Mouse (Mus musculus) midbrain, embryonic 14.5 days (tissue): ENCODE measurements at regions not wholly inside any gene's neighbourhood (a gene's known extent, or its start where the extent isn't known, plus 50 kb on each side); places are given as distances from the start of the nearest gene placed in this dataset.
A peak's percentile ranks its signal among the peaks of the same experiment; 100 is the strongest.
"Not testable (repeated sequence)": the region's sequence is repeated elsewhere in the genome, so short reads cannot be mapped to it uniquely, and the experiment has no call there.

ENCODE experiments used
- ATAC-seq: fragments of 200-750 bp; cut with Nextera tagmentation; 2 replicates; pipeline ENCODE4 v1.8.0; 2017; ENCODE audit warnings: moderate number of reproducible peaks, moderate library complexity; ENCODE audit not compliant: low FRiP score, low TSS enrichment
- DNase-seq: peaks from one replicate; pipeline ENCODE4 v3.0.0-alpha.2; 2015
- H3K27ac ChIP-seq: fragments of 300-500 bp; sonication (generic); replicated peaks from 2 replicates; pipeline ENCODE4 v1.5.1; 2014; ENCODE audit warnings: mild to moderate bottlenecking, low read depth, low read length, moderate library complexity
- H3K27me3 ChIP-seq: fragments of 300-500 bp; sonication (generic); 2 replicates; pipeline ENCODE4 v1.6.1; 2014; ENCODE audit warnings: low read length, control low read depth, mixed read lengths; ENCODE audit not compliant: control insufficient read depth, insufficient read depth
- H3K36me3 ChIP-seq: fragments of 300-500 bp; sonication (generic); 2 replicates; pipeline ENCODE4 v1.6.1; 2014; ENCODE audit warnings: low read length, control low read depth; ENCODE audit not compliant: control insufficient read depth, insufficient read depth
- H3K4me1 ChIP-seq: fragments of 300-500 bp; sonication (generic); 2 replicates; pipeline ENCODE4 v1.6.1; 2014; ENCODE audit warnings: mild to moderate bottlenecking, antibody characterized with exemption, low read length, control low read depth; ENCODE audit not compliant: control insufficient read depth, insufficient read depth
- H3K4me2 ChIP-seq: fragments of 300-500 bp; sonication (generic); 2 replicates; pipeline ENCODE4 v1.6.1; 2014; ENCODE audit warnings: mild to moderate bottlenecking, low read length, moderate library complexity
- H3K4me3 ChIP-seq: fragments of 300-500 bp; sonication (generic); replicated peaks from 2 replicates; pipeline ENCODE4 v1.5.1; 2014; ENCODE audit warnings: low read depth, low read length
- H3K9ac ChIP-seq: fragments of 300-500 bp; sonication (generic); replicated peaks from 2 replicates; pipeline ENCODE4 v1.6.1; 2014; ENCODE audit warnings: mild to moderate bottlenecking, low read length, moderate library complexity
- H3K9me3 ChIP-seq: fragments of 300-500 bp; sonication (generic); 2 replicates; pipeline ENCODE4 v1.6.1; 2016; ENCODE audit warnings: low read length, control low read depth, mixed read lengths; ENCODE audit not compliant: control insufficient read depth
- WGBS: fragments of 180-500 bp; shearing (Covaris S2); extraction: QIAGEN DNeasy Blood & Tissue Kit; methylation state at CpG from one replicate; pipeline ENCODE4 v1.1.7; 2014; 5-methylcytosine and 5-hydroxymethylcytosine counted together

DNA sequence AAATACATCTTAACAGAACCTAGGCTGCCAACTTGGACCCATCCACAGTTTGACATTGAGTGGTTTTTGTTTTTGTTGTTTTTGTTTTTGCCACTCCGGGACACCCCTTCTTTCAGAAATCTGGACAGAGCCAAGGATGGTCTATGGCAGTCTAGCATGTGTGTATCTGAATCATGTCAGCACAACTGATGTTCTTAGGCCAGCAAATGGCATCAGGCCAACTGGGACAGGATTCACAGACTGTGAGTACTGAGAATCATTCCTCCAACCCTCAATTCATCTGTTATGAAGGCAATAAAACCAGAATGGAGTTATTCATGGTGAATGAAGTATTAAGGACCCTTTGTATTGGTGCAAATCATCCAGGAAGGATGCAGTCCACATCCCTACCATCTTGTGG is 1372.5 kb upstream of the Rag2 start:
- H3K4me3 ChIP-seq, result no peak overlapping the region
- no peaks in the 10 kb centered on the region for H3K9me3 ChIP-seq
- H3K27ac ChIP-seq, result no peak overlapping the region
- H3K36me3 ChIP-seq, result no peaks in the 10 kb centered on the region
- ATAC-seq, result no peak
- no peaks in the 10 kb centered on the region for H3K4me1 ChIP-seq
- H3K9ac ChIP-seq, result no peak overlapping the region
- H3K4me2 ChIP-seq, result no peak overlapping the region
- DNase-seq, result no peak
- WGBS, result 95% methylated on average over 1 of the region's 1 CpGs
- H3K27me3 ChIP-seq, result no peaks in the 10 kb centered on the region

DNA sequence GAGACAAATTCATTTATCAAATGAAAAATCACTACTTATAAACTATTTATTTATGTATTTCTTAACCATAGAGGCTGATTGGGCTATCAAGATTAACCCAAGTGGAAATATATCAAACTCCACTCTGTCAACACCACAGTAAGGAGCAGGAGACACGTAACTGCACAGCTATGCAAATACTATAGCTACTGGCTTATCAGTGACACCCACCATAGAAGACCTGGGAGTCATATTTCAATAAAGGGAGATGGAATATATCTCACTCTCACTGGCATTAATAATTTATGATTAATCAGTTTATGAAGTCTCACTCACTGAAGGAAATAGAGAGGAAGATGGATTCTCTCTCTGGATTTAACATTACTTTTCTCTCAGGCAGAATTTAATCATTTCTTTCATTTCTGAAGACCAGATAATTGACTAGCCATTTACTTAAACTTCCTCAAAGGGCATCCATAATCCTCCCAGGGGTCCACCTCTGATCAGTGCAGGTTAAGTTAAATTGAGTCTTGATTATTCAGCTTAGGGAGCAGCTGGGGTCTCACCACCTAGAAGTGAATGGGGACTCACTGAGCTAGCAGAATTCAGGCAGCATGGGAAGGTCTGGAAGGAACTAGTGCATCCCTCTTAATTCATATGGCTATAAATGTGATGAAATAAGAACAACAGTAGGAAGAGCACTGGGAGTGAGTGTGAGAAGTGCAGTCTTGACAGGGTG is 1365.2 kb upstream of the Rag2 start:
- no peaks in the 10 kb centered on the region for H3K4me1 ChIP-seq
- 59% methylated on average over 1 of the region's 1 CpGs for WGBS
- no peak overlapping the region for H3K4me2 ChIP-seq
- H3K9ac ChIP-seq, result no peak overlapping the region
- peak; percentile 35 for DNase-seq
- no peaks in the 10 kb centered on the region for H3K9me3 ChIP-seq
- H3K27ac ChIP-seq, result no peak overlapping the region
- H3K27me3 ChIP-seq, result no peaks in the 10 kb centered on the region
- ATAC-seq, result peak; percentile 27; the same call in 1 of the 2 replicates
- H3K36me3 ChIP-seq, result no peaks in the 10 kb centered on the region
- no peak overlapping the region for H3K4me3 ChIP-seq

DNA sequence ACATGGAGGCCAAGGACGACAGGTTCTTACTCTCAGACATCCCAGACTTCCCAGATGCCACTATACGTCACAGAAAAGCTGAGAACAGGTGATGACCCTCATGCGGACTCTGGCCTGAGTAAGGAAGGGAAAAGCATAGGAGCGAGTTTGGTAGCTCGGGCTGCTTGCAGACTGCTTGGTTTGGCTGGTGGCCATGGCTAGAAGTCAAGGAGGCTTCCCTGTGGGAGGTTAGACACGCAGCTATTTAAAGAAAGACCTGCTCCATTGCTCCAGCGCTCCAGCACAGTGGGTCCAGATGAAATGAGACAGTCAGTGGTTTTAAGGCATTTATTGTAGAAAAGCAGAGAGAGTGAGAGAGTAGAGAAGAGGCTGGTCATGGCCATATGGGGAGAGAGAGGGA is 1318.0 kb upstream of the Rag2 start:
- H3K9ac ChIP-seq, result no peak overlapping the region
- 83% methylated on average over 7 of the region's 7 CpGs for WGBS
- H3K36me3 ChIP-seq, result no peaks in the 10 kb centered on the region
- no peaks in the 10 kb centered on the region for H3K9me3 ChIP-seq
- no peaks in the 10 kb centered on the region for H3K27me3 ChIP-seq
- ATAC-seq, result no peak
- H3K27ac ChIP-seq, result no peak overlapping the region
- H3K4me3 ChIP-seq, result no peak overlapping the region
- H3K4me1 ChIP-seq, result no peaks in the 10 kb centered on the region
- DNase-seq, result no peak
- no peak overlapping the region for H3K4me2 ChIP-seq

DNA sequence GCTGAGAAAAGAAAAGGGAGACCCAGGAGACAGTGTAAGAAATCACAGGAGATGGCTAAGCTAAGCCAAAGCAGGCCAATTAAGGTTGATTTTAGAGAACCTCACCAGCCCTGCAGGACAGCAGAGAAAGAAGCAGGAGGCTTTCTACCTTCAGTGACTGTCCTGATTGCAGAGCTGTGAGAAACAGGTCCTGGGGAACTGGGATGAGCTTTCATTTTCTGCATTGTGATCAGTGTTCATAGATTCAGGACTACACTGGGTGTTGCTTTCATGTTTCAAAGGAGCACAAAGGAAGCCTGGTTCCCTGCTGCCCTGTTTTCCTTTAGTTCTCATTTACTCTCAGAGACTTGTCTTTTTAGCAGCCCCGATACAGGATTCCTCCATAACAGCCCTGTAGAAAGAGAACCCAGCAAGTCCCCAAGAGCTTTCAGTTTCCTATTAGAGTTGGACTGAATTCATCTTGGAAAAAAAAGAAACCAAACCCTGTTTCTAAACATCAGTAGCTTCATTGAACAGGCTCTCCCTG is 1311.7 kb upstream of the Rag2 start:
- DNase-seq (peak; percentile 21), ATAC-seq (no peak)
- 13% methylated on average over 1 of the region's 1 CpGs for WGBS
- no peak overlapping the region for H3K4me3 ChIP-seq
- no peaks in the 10 kb centered on the region for H3K9me3 ChIP-seq
- no peaks in the 10 kb centered on the region for H3K27me3 ChIP-seq
- H3K27ac ChIP-seq, result 0 out of 2 replicates have a peak overlapping the region, but pooled peaks have one; percentile 45
- H3K4me2 ChIP-seq, result no peak overlapping the region
- H3K9ac ChIP-seq, result no peak overlapping the region
- H3K4me1 ChIP-seq, result no peaks in the 10 kb centered on the region
- H3K36me3 ChIP-seq, result no peaks in the 10 kb centered on the region

DNA sequence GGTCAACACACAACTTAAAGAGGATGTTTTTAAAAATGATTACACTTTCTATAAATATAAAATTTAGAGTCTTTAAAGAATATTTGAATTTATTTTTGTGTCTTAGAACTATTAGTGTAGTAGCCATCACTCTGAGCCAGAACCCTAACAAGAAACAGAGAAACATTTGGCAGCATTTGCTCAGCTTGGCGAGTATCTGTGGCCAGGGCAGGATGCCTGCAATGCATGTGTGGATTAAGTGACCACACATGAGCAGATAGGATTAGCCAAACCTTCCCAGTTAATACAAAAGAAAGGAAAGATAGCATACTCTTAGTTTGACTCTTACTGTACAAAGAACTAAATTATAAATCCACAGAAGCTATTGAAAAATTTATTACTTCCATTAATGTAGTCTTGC is 1304.1 kb upstream of the Rag2 start:
- no peaks in the 10 kb centered on the region for H3K27me3 ChIP-seq
- WGBS, result 60% methylated on average over 1 of the region's 1 CpGs
- no peak overlapping the region for H3K4me3 ChIP-seq
- no peaks in the 10 kb centered on the region for H3K4me1 ChIP-seq
- no peak for ATAC-seq
- H3K9me3 ChIP-seq, result no peaks in the 10 kb centered on the region
- no peak overlapping the region for H3K27ac ChIP-seq
- no peak overlapping the region for H3K4me2 ChIP-seq
- no peak overlapping the region for H3K9ac ChIP-seq
- DNase-seq, result no peak
- H3K36me3 ChIP-seq, result no peaks in the 10 kb centered on the region

DNA sequence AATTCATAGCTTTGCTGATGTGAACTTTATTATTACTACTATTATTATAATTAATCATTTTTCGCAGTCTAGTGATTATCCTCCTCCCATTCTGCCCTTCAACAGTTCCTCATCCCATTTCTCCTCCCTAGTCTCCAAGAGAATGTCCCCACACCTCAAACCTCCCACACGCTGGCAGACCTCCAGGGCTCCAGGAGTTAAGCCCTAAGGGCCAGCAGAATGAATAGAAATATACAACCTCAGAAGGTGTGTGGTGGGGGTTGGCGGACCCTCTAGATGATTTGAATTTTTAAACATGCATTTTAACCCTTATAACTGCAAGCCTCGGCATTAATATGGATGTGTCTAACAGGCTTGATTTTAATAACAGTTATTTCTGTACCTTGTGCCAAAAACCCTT is 1283.8 kb upstream of the Rag2 start:
- Histone ChIP-seq H3K27me3 (no peaks in the 10 kb centered on the region), H3K36me3 (no peaks in the 10 kb centered on the region), H3K27ac (no peak overlapping the region), H3K9ac (no peak overlapping the region), H3K9me3 (no peaks in the 10 kb centered on the region), H3K4me1 (no peaks in the 10 kb centered on the region), H3K4me3 (no peak overlapping the region), H3K4me2 (no peak overlapping the region)
- 0 out of 2 replicates have a peak, but pooled peaks have one; percentile 32 for ATAC-seq
- DNase-seq, result peak; percentile 29
- 50% methylated on average over 4 of the region's 4 CpGs for WGBS

DNA sequence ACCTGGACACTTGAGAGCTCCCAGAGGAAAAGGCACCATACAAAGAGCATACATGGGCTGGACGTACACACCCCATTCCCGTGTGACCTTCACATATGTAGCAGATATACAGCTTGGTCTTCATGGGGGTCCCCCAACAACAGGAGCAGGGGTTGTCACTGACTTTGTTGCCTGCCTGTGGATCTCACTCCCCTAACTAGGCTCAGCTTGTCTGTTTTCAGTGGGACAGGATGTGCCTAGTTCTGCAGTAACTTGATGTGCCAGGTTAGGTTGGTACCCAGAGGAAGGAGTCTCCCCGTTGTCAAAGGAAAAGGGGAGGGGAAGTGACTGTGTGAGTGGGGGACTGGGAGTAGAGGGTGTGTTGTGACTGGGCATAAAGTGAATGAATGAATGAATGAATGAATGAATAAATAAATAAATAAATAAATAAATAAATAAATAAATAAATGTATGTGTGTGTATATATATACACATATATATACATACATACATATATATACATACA is 1279.5 kb upstream of the Rag2 start:
- no peak; the same call in 1 of the 2 replicates for ATAC-seq
- no peaks in the 10 kb centered on the region for H3K4me1 ChIP-seq
- H3K36me3 ChIP-seq, result no peaks in the 10 kb centered on the region
- no peak overlapping the region for H3K27ac ChIP-seq
- H3K9me3 ChIP-seq, result no peaks in the 10 kb centered on the region
- 87% methylated on average over 3 of the region's 3 CpGs for WGBS
- H3K9ac ChIP-seq, result no peak overlapping the region
- H3K27me3 ChIP-seq, result no peaks in the 10 kb centered on the region
- no peak overlapping the region for H3K4me3 ChIP-seq
- no peak for DNase-seq
- no peak overlapping the region for H3K4me2 ChIP-seq

DNA sequence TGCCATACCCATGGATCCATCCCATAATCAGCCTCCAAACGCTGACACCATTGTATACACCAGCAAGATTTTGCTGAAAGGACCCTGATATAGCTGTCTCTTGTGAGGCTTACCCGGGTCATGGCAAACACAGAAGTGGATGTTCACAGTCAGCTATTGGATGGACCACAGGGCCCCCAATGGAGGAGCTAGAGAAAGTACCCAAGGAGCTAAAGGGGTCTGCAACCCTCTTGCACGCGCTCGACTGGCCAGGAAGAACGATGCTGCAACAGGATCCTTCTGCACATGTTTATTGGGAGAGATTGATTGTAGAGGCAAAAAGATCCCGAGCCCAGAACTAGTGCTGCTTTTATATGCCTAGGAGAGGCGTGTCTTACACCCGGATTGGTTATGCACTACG is 1258.9 kb upstream of the Rag2 start:
- not testable (repeated sequence) for ATAC-seq, DNase-seq, H3K4me3 ChIP-seq, H3K4me2 ChIP-seq, H3K27me3 ChIP-seq, H3K9me3 ChIP-seq, H3K9ac ChIP-seq, H3K27ac ChIP-seq, H3K4me1 ChIP-seq, H3K36me3 ChIP-seq
- WGBS, result 93% methylated on average over 10 of the region's 10 CpGs

DNA sequence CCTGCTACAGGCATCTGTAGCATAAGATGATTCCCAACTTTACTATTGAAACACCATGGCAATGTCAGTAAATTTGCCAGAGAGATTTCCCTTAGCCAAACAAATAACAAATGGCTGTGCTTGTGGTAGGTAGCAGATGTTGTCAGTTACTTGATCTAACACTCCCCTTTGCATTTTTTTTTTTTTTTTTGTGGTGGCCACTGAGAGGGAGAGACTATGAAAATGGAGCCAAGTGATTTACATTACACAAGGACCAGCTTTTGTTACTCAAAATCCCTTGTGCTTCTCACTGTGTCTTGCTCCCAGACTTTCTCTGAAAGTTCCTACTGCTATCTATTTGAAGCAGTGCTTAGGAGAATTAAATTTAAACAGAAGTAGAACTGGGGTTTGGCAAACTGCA is 1224.7 kb upstream of the Rag2 start:
- peak; percentile 8 for DNase-seq
- Histone ChIP-seq H3K36me3 (no peaks in the 10 kb centered on the region), H3K27ac (no peak overlapping the region), H3K9me3 (no peaks in the 10 kb centered on the region), H3K9ac (no peak overlapping the region), H3K27me3 (no peaks in the 10 kb centered on the region), H3K4me3 (no peak overlapping the region), H3K4me1 (no peaks in the 10 kb centered on the region), H3K4me2 (no peak overlapping the region)
- ATAC-seq, result no peak
